Mouse (Mus musculus): ENCODE measurements at regions not wholly inside any gene's neighbourhood (a gene's known extent, or its start where the extent isn't known, plus 50 kb on each side); places are given as distances from the start of the nearest gene placed in this dataset.
A peak's percentile ranks its signal among the peaks of the same experiment; 100 is the strongest.

GRCm38 (mm10) chr1:79921890-79922289 lies 60.9 kb upstream of the Serpine2 start:
- Histone ChIP-seq H3K36me3 (ENCODE audit: control insufficient read depth, insufficient read depth, low read length) (no peaks in the 10 kb centered on the region), H3K4me3 (ENCODE audit: insufficient read depth, low read depth, low read length) (no peak overlapping the region), H3K27me3 (replicated peaks; ENCODE audit: control insufficient read depth, insufficient read depth, low read length) (0 out of 2 replicates have a peak, but pooled peaks cover 1% of the 10 kb centered on the region), H3K4me1 (ENCODE audit: control insufficient read depth, insufficient read depth, low read length) (no peaks in the 10 kb centered on the region), H3K27ac (ENCODE audit: insufficient read depth, low read depth, low read length) (no peak overlapping the region)
- 35% methylated on average over 3 of the region's 3 CpGs for WGBS
- no peak for TF ChIP-seq POLR2A (IDR thresholded peaks at IDR 0.05; ENCODE audit: low read depth, low read length)
- peak; percentile 74 for DNase-seq

- H3K27ac ChIP-seq (ENCODE audit: insufficient read depth, low read depth, low read length), result no peak overlapping the region
- no peaks in the 10 kb centered on the region for H3K4me1 ChIP-seq (ENCODE audit: control insufficient read depth, insufficient read depth, low read length)
- no peak for DNase-seq
- 86% methylated on average over 3 of the region's 3 CpGs for WGBS
- H3K4me3 ChIP-seq (ENCODE audit: insufficient read depth, low read depth, low read length), result no peak overlapping the region
- H3K27me3 ChIP-seq (replicated peaks; ENCODE audit: control insufficient read depth, insufficient read depth, low read length), result 0 out of 2 replicates have a peak, but pooled peaks cover 1% of the 10 kb centered on the region
- TF ChIP-seq CTCF (conservative IDR thresholded peaks at IDR 0.05; ENCODE audit: insufficient read depth, insufficient read length, low read depth, low read length) (no peak), POLR2A (IDR thresholded peaks at IDR 0.05; ENCODE audit: low read depth, low read length) (no peak)
- no peaks in the 10 kb centered on the region for H3K36me3 ChIP-seq (ENCODE audit: control insufficient read depth, insufficient read depth, low read length)
Measured at GRCm38 (mm10) chr1:79921333-79921732, 60.4 kb upstream of the Serpine2 start.

- Histone ChIP-seq H3K36me3 (ENCODE audit: control insufficient read depth, insufficient read depth, low read length) (no peaks in the 10 kb centered on the region), H3K27ac (ENCODE audit: insufficient read depth, low read depth, low read length) (0 out of 2 replicates have a peak overlapping the region, but pooled peaks have one; percentile 22), H3K4me1 (ENCODE audit: control insufficient read depth, insufficient read depth, low read length) (no peaks in the 10 kb centered on the region), H3K4me3 (ENCODE audit: insufficient read depth, low read depth, low read length) (no peak overlapping the region), H3K27me3 (replicated peaks; ENCODE audit: control insufficient read depth, insufficient read depth, low read length) (no peaks in the 10 kb centered on the region)
- WGBS, result 63% methylated on average over 7 of the region's 7 CpGs
- peak; percentile 58 for DNase-seq
- TF ChIP-seq POLR2A (IDR thresholded peaks at IDR 0.05; ENCODE audit: low read depth, low read length) (no peak), CTCF (conservative IDR thresholded peaks at IDR 0.05; ENCODE audit: insufficient read depth, insufficient read length, low read depth, low read length) (no peak)
Measured at GRCm38 (mm10) chr1:79917426-79918150, 56.6 kb upstream of the Serpine2 start.

Measured in kidney, adult 2 months (tissue).